Mouse (Mus musculus) left cerebral cortex, postnatal 36 days (tissue): ENCODE data around the gene Tpst1. TPM values are rescaled to one million over a fixed set of nuclear protein-coding genes. Genes with fewer than 3 reads are reported as not detected.
A peak's percentile ranks its signal among the peaks of the same experiment; 100 is the strongest.

Source experiments
- DNase-seq, 2 experiments: peaks; one replicate each; pipeline ENCODE4 v3.0.0; 2021 to 2022; ENCODE audit warnings: low spot score in 2 of 2, mixed read lengths in 1 of 2
- intact Hi-C: fragments of 180-260 bp; cut with DNase I; formaldehyde crosslinking; loops from one replicate; pipeline ENCODE4 v1.15.1; 2025
- total RNA-seq, 2 experiments: library from RNA; stranded (reverse); gene quantifications; 2 replicates each; pipeline ENCODE4 v1.2.3; 2021

The Tpst1 gene
- total RNA-seq, 2 experiments from 2014 or later: 33.2 to 35.3 TPM

DNA sequence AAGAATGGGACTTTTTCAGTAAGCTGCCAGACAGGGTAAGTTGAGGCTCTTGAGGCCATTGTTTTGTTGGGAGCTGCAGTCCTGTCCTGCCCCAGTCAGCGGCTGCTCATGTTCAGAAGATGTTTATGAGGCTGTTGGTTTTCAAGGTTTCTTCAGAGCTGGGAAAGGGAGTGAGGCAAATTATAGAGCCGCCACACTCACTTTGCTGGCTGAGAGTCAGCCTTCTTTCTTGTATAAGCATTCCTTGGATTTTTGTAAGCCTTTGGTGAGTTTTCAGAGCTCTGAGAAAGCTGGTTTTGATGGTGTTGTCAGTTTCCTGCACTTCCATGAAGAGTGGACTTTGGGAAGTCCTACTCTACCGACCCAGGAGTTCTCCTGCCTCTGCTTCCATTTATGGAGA, 11.1 kb downstream of the Tpst1 start:
- intact Hi-C loops: no loop called here
- DNase-seq: no peak

DNA sequence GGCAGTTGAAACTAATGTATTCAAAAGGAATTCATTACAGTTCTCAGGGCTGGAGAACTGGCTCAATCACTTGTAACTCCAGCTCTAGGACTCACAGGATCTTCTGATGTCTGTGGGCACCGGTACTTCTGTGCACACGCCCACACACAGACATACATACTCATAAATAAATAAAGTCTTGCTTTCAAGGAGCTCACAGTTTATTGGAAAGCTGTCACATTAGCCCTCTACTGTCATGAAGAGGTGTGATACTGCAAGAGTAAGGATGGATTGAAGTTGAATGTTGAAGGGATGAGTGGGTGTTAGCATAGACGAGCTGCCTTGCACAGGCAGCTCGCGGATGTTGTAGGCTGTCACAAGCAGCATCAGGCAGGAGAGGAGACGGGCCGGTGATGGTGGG, 14.9 kb downstream of the Tpst1 start:
- intact Hi-C loops: no loop called here
- no peak for DNase-seq

GRCm38 (mm10) chr5:130088612-130089011, 15.5 kb downstream of the Tpst1 start:
- DNase-seq: no peak
- intact Hi-C loops: no loop called here

DNA sequence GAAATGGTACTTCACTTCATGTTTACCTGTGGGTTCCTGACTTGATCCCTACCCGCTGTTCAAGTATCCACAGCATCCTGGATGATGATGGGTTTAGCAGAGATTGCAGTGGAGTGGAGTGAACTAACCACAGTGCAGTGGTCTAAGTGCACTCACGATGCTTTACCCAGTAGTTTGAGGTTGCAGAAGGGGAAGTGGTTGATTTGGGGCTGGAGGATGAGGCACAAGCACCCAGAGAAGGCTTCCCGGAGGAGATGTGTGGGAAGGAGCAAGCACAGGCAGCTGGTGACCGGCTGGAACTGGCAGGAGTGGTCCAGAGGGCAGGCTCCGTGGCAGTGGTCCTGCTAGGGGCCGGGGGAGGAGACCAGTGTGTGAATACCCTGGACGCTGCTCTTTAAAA, 16.1 kb downstream of the Tpst1 start:
- DNase-seq: no peak
- intact Hi-C loops: no loop called here

DNA sequence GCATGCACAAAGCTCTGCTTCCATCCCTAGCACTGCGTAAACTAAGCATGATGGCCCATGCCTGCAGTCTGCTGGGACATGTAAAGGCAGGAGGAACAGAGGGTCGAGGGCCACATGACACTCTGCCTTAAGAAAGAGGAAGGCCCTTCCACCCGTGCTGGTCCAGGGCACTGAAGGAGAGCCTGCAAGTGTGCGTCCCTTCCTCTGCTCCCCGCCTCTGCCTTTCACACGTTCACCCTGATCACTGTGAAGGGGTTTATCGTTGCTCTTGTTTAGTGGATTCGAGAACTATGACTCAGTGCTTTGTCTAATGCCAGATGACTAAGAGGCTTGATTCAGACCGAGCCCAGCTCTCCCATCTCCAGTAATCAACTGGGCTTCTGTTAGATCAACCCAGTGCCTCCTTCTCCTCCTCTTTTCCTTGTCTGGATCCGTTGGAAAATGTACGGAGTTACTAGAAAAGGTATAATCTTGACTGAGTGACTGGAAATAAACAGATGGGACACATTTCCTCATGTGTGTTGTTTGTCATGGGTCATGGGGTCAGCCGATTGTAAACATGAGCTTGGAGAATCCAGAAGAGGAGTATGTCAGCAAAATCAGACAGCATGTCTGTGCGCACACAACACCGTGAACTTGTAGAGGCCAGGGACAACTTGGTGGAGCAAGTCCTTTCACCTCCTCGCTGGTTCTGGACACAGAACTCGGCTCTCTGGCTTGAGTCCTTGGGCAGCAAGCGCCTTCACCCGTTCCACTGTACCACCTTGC, 16.7 kb downstream of the Tpst1 start:
- intact Hi-C loops: no loop called here
- DNase-seq: peak; percentile 41 to 47

GRCm38 (mm10) chr5:130096754-130097153, 23.6 kb downstream of the Tpst1 start:
- intact Hi-C loops: no loop called here
- DNase-seq: no peak

GRCm38 (mm10) chr5:130097837-130098236, 24.7 kb downstream of the Tpst1 start:
- intact Hi-C loops: no loop called here
- no peak for DNase-seq

DNA sequence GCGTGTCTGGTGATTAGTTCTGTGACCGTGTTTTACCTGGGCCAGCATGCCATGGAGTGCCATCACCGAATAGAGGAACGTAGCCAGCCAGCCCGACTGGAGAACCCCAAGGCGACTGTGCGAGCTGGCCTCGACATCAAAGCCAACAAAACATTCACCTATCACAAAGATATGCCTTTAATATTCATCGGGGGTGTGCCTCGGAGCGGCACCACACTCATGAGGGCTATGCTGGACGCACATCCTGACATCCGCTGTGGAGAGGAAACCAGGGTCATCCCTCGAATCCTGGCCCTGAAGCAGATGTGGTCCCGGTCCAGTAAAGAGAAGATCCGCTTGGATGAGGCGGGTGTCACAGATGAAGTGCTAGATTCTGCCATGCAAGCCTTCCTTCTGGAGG, 28.6 kb downstream of the Tpst1 start:
- intact Hi-C loops: no loop called here
- DNase-seq: no peak

DNA sequence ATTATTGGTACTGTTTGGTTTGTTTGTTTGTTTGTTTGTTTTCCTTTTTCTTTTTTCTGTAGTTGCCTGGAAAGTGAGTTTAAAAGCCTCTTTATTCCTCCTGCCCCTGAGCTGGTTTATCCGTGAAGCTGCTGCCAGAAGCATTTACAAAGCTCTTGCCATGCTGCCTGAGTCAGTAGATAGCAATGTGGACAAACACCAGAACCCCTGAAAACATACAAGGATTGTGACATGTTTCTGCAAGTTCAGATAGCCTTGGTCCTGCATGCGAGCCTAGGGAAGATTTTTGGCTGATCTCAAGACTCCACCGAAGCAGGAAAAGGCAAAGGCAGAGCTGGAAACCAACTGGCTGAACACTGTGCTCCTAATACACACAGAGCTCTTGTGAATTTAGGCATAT, 36.2 kb downstream of the Tpst1 start:
- DNase-seq: no peak
- intact Hi-C loops: no loop called here

- no peak for DNase-seq
- intact Hi-C loops: no loop called here
Measured at GRCm38 (mm10) chr5:130110632-130111464, 37.7 kb downstream of the Tpst1 start.

GRCm38 (mm10) chr5:130112653-130113052, 39.5 kb downstream of the Tpst1 start:
- DNase-seq: no peak
- intact Hi-C loops: no loop called here

- intact Hi-C loops: no loop called here
- no peak for DNase-seq
Measured at GRCm38 (mm10) chr5:130116116-130116515, 43.0 kb downstream of the Tpst1 start.

GRCm38 (mm10) chr5:130116857-130117256, 43.7 kb downstream of the Tpst1 start:
- intact Hi-C loops: no loop called here
- no peak for DNase-seq

DNA sequence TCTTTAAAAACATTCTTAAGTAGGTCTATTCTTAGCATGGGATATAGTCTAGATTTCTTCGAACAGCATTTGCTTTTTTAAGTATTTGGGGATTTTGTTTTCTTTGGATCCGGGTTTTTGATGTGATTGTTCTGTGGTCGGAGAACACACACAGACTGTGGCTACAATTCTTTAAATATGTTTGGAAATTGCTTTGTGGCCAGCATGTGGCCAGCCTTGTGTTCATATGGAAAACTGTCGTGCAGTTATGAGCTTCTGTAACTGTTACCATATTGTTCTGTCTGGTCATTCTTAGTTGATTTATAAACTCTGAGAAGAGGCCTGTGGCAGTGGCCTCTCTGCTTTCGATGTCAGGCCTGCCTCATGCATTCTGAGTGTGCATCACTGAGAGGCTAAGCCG, 44.8 kb downstream of the Tpst1 start:
- intact Hi-C loops: no loop called here
- no peak for DNase-seq

DNA sequence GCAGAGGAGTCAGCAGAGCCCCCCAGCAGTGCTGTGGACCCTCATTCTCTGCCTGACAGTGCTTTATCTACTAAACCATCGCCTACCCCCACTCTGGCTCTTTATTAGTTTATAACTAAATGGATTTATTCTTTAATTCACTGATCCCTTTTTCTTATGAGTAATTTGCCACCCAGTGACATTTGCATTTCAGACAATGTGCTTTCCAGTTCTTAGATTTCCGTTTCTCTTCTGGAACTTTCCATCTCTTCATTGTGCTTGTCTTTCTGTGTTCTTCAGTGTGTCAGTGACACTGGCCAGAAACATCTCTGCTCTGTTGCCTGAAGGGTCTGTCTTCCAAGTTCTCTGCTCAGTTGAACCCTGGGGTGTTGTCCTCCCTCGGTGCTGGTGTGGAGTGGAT, 46.1 kb downstream of the Tpst1 start:
- no peak for DNase-seq
- intact Hi-C loops: no loop called here

DNA sequence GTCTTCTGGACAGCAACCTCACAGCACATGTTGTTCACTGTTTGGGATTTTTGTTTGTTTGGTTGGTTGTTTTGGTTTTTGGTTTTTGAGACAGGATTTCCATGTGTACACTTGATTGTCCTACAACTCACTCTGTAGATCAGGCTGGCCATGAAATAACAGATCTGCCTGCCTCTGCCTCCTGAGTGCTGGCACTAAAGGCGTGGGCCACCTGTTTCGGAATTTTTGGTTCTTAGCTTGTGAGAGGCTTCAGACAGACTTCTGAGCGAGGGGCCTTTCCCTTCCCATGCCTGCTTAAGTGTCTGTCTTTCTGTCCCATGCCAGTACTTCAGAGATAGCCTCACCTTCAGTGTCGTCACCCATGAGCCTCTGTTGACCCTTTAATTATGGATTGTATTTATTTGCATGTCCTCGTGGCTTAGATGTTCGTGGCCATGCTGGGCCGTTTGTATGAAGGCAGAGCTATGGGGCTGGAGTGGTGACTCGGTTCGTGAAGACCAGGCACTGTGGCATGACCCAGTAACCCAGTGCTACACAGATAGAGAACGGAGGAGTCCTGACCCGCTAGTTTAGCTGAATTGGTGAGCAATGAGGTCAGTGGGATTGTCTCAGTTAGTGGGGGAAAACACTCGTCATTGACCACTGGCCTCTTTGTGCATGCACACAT, 47.1 kb downstream of the Tpst1 start:
- intact Hi-C loops: no loop called here
- no peak for DNase-seq

- no peak for DNase-seq
- intact Hi-C loops: no loop called here
Measured at GRCm38 (mm10) chr5:130120904-130121303, 47.8 kb downstream of the Tpst1 start.

DNA sequence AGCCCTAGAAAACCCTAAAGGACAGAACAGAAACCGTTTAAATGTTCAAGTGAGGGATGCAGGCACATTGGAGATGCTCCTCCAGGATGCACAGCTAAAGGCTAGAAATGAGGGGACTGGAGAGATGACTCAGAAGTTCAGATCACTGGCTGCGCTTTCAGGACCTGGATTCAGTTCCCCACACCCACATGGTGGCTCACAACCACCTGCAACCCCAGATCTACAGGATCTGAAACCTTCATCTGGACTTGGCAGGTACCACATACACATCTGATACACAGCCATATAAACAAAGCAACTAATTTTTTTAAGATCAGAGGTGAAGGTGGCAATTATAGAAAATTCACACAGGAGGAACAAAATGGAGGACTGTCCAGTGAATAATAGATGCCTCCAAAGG, 49.2 kb downstream of the Tpst1 start:
- no peak for DNase-seq
- intact Hi-C loops: no loop called here

DNA sequence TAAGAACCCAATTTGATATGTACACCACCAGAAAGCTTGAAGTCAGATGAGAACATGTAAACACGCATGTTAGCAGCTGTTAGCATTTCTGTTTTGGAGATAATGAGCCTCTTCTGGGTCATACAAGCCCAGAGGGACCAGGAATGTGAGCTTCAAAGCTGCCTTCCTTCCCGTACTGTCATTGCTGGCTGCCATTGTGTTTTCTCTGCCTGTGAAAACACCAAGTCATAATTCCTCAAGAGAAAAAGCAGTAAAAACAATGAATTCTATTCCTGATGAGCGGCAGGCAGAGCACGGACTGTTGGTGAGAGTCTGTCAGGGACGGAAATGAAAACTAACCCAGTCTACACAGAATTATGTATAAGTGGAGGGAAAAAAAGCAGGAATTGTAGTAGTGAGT, 51.1 kb downstream of the Tpst1 start:
- no peak for DNase-seq
- intact Hi-C loops: no loop called here

- no peak for DNase-seq
- intact Hi-C loops: no loop called here
Measured at GRCm38 (mm10) chr5:130128686-130129523, 55.8 kb downstream of the Tpst1 start.
